23 mouse cellular contexts compared by ENCODE assay signal in genomic region chr5:137909564-137910262, GRCm38 (mm10). TPM values are rescaled to one million over a fixed set of nuclear protein-coding genes. Genes with fewer than 3 reads are reported as not detected.
"Had no signal": no experiment of that assay in that cellular context is flagged by ENCODE, and none has a peak within 500 bp of the region (broad histone marks: within the 10 kb centered on the region; RNA-seq: fewer than 3 reads in every experiment).

No protein-coding gene starts in this region.

- H3K27ac ChIP-seq: liver, embryonic 12.5 days; liver, embryonic 14.5 days; midbrain, embryonic 10.5 days; midbrain, embryonic 12.5 days; neural tube, embryonic 13.5 days; neural tube, embryonic 15.5 days had no signal

- H3K4me2 ChIP-seq: liver, embryonic 12.5 days; midbrain, embryonic 12.5 days; neural tube, embryonic 13.5 days; neural tube, embryonic 15.5 days had no signal

- H3K27me3 ChIP-seq: liver, embryonic 12.5 days; midbrain, embryonic 12.5 days; neural tube, embryonic 13.5 days; neural tube, embryonic 15.5 days had no signal

- H3K9ac ChIP-seq: liver, embryonic 12.5 days; liver, embryonic 14.5 days; midbrain, embryonic 12.5 days; neural tube, embryonic 13.5 days; neural tube, embryonic 15.5 days had no signal

- ATAC-seq: liver, embryonic 12.5 days; midbrain, embryonic 16.5 days had no signal

- H3K4me1 ChIP-seq: liver, embryonic 12.5 days; midbrain, embryonic 10.5 days; midbrain, embryonic 12.5 days; neural tube, embryonic 13.5 days; neural tube, embryonic 15.5 days had no signal

- DNase-seq: lung, adult 18-20 months; midbrain, embryonic 14.5 days; retina, postnatal 1 day; right cerebral cortex, adult 18-20 months; right cerebral cortex, postnatal 25 days; right cerebral cortex, postnatal 4 days; spleen, adult 18-20 months; thymus, adult 18-20 months; thymus, postnatal 14 days; thymus, postnatal 36 days had no signal

- H3K9me3 ChIP-seq: liver, embryonic 12.5 days; midbrain, embryonic 10.5 days; midbrain, embryonic 12.5 days; neural tube, embryonic 13.5 days; neural tube, embryonic 15.5 days had no signal

- H3K4me3 ChIP-seq: liver, embryonic 12.5 days; midbrain, embryonic 10.5 days; midbrain, embryonic 12.5 days; myocyte; neural tube, embryonic 13.5 days; neural tube, embryonic 15.5 days had no signal

- H3K36me3 ChIP-seq: liver, embryonic 12.5 days; midbrain, embryonic 10.5 days; midbrain, embryonic 12.5 days; neural tube, embryonic 13.5 days; neural tube, embryonic 15.5 days had no signal

RNA-seq across cellular contexts. Expression of gene Cyp3a13, which starts 11.7 kb away (rescaled TPM):
- total RNA-seq: megakaryocyte, adult 5-6 weeks; megakaryocyte-erythroid progenitor cell, adult 5-6 weeks had no signal
- polyA plus RNA-seq: midbrain, embryonic 10.5 days; midbrain, embryonic 12.5 days; midbrain, embryonic 14.5 days; midbrain, embryonic 16.5 days; neural tube, embryonic 13.5 days; neural tube, embryonic 15.5 days had no signal

RNA-seq across cellular contexts. Expression of gene Pilrb2, which starts 38.1 kb away (rescaled TPM):
- total RNA-seq: megakaryocyte-erythroid progenitor cell, adult 5-6 weeks had no signal
- polyA plus RNA-seq: midbrain, embryonic 10.5 days; midbrain, embryonic 12.5 days; midbrain, embryonic 16.5 days; myocyte; neural tube, embryonic 11.5 days; neural tube, embryonic 15.5 days had no signal

RNA-seq across cellular contexts. Expression of gene Pilrb1, which starts 51.8 kb away (rescaled TPM):
- total RNA-seq: megakaryocyte-erythroid progenitor cell, adult 5-6 weeks had no signal
- polyA plus RNA-seq: midbrain, embryonic 10.5 days; midbrain, embryonic 12.5 days; midbrain, embryonic 14.5 days; midbrain, embryonic 16.5 days; myocyte; neural tube, embryonic 11.5 days; neural tube, embryonic 13.5 days; neural tube, embryonic 15.5 days had no signal

RNA-seq across cellular contexts. Expression of gene Gjc3, which starts 53.2 kb away (rescaled TPM):
- total RNA-seq: megakaryocyte, adult 5-6 weeks; megakaryocyte-erythroid progenitor cell, adult 5-6 weeks had no signal
- polyA plus RNA-seq: liver, embryonic 12.5 days; liver, embryonic 16.5 days; myocyte; neural tube, embryonic 11.5 days; thymus, postnatal 0 days had no signal
